Mouse (Mus musculus) heart, postnatal 0 days (tissue): ENCODE results near the gene Vav3.

ENCODE experiments used
- CTCF ChIP-seq: IDR thresholded peaks from 2 replicates; pipeline ENCODE4 v1.5.1; 2016; ENCODE audit warnings: antibody characterized with exemption, control low read depth, low read depth
- EP300 ChIP-seq: IDR thresholded peaks from 2 replicates; pipeline ENCODE4 v1.6.1; 2016; ENCODE audit warnings: antibody characterized with exemption, low read depth

DNA sequence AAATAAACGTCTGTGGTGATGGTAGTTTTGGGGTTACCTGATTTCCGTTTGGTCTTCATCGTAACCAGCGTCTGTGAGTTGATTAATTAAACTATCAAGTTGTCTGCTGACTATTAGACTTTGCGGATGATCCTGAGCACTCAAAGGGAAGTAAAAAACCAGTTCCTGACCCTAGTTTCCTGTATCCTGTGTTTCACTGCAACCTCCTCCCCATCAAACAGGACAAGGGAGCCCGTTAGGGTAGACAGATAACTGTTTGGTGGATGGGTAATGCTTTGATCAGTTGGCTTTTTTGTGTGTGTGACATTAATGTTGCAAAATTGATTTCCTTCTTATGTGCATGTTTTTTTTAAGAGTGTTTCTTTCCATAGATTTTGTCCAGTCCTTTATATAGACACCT is 12.2 kb downstream of the Vav3 start:
- TF ChIP-seq CTCF (no peak), EP300 (no peak)
